Mouse (Mus musculus) CH12.LX (cell line): ENCODE data around the gene Tpsb2.

ENCODE experiments used
- CTCF ChIP-seq, 2 experiments: IDR thresholded peaks in 1 of 2; conservative IDR thresholded peaks in 1 of 2; 2 replicates each; pipeline ENCODE4 v1.5.1; 2011 to 2012; ENCODE audit warnings: low read depth in 2 of 2, low read length in 2 of 2, improper control_type of control experiment in 1 of 2, inconsistent platforms in 1 of 2, mild to moderate bottlenecking in 1 of 2, moderate library complexity in 1 of 2
- EP300 ChIP-seq: IDR thresholded peaks from 2 replicates; pipeline ENCODE4 v1.6.1; 2011; ENCODE audit warnings: low read length, improper control_type of control experiment
- JUND ChIP-seq: conservative IDR thresholded peaks from 2 replicates; pipeline ENCODE4 v1.6.1; 2011; ENCODE audit warnings: low read depth, low read length, improper control_type of control experiment
- MEF2A ChIP-seq: IDR thresholded peaks from 2 replicates; pipeline ENCODE4 v1.6.1; 2014; ENCODE audit warnings: low read depth, mild to moderate bottlenecking, inconsistent platforms, low read length, improper control_type of control experiment, borderline replicate concordance
- POLR2A ChIP-seq: IDR thresholded peaks from 2 replicates; pipeline ENCODE4 v1.6.1; 2011; ENCODE audit warnings: low read depth, mild to moderate bottlenecking, improper control_type of control experiment, low read length
- POLR2AphosphoS2 ChIP-seq: IDR thresholded peaks from 2 replicates; pipeline ENCODE4 v1.6.1; 2011; ENCODE audit warnings: low read depth, low read length, improper control_type of control experiment
- SIN3A ChIP-seq: IDR thresholded peaks from 2 replicates; pipeline ENCODE4 v1.6.1; 2012; ENCODE audit warnings: low read length, improper control_type of control experiment, inconsistent platforms

DNA sequence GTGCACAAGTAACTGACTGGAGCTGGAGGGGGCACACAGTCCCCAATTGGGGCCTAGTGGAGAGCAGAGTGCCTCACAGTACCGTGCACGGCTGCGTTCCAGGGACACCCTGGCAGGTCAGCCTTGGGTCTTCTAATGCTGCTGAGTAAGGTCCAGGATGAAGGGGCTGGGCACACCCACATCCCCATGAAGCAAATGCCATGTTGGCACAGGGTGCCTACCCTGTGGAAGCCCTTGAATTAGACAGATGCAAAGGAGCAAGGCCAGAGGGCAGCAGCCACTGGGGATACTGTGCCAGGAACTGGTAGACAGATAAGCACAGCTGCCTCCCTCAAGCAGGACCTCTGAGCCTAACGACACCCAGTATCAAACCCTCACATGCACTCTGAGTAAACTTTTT lies 28.4 kb downstream of the Tpsb2 start:
- TF ChIP-seq POLR2AphosphoS2 (no peak), POLR2A (no peak), SIN3A (no peak), EP300 (no peak), MEF2A (no peak), CTCF (conservative IDR thresholded peaks at IDR 0.05 in 1 of 2, IDR thresholded peaks at IDR 0.05 in 1 of 2; ENCODE audit: low read depth in 2 of 2, low read length in 2 of 2) (no peak), JUND (no peak)
